Comparison of ENCODE assay signal across 8 mouse cellular contexts in the genomic region with DNA sequence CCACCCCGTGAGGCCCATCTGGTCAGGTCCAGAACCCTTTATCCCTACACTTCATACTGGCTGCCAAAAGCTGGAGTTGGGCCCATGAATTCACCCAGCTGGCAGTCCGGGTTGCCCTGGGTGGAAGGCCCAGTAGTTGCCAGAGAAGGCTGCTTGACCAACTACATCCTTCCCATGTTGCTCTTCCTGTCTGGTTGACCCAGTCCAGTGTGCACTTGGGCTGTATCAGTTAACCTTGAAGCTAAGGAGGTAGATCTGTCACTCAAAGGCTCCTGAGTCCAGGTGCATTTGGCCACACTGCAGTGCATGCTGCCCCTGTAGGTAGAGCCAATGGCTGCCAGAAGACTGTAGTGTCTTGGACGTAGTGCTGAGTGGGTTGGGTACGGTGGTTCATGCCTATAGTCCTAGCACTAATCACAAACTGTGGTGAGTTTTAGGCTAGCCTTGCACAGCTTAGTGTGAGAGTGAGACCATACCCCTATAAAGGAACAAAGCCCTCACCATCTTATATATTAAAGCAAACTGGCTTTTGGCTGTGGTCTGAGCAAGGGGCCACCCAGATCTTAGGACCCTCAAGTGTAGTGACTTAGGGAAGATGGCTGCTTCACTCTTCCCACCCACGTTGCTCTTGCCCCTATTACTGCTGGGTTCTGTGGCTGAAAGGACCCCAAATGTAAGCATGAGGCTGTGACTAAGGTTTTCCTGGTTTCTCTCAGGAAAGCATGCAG. TPM values are rescaled to one million over a fixed set of nuclear protein-coding genes. Genes with fewer than 3 reads are reported as not detected.
DNase-seq lines count a peak whose midpoint lies in the region; ATAC-seq and TF ChIP-seq lines count a peak whose summit lies in the region.

No protein-coding gene starts in this region.

- peak overlapping the region; percentile 99 for H3K4me2 ChIP-seq in heart, embryonic 16.5 days (ENCODE audit: low read depth, low read length)
- peak overlapping the region; percentile 88 for H3K4me2 ChIP-seq in limb, embryonic 11.5 days (ENCODE audit: low read depth, severe bottlenecking)
- peak overlapping the region; percentile 85 for H3K4me2 ChIP-seq in stomach, embryonic 14.5 days (replicated peaks; ENCODE audit: low read depth, low read length)

- no peak for ATAC-seq in megakaryocyte, adult 5-6 weeks (ENCODE audit: poor library complexity, severe bottlenecking)
- no peak for ATAC-seq in heart, embryonic 16.5 days (replicated peaks; ENCODE audit: extremely low read depth, insufficient read depth, low FRiP score)
- no peak for ATAC-seq in limb, embryonic 11.5 days (ENCODE audit: insufficient number of reproducible peaks, low FRiP score, low TSS enrichment, low read depth)
- no peak for ATAC-seq in stomach, embryonic 14.5 days (ENCODE audit: insufficient number of reproducible peaks, insufficient read depth, low FRiP score, low read depth)

- H3K27me3 ChIP-seq in megakaryocyte, embryonic 14.5 days (replicated peaks), result no peaks in the 10 kb centered on the region
- H3K27me3 ChIP-seq in heart, embryonic 16.5 days (ENCODE audit: control insufficient read depth, insufficient read depth, low read length), result no peaks in the 10 kb centered on the region
- H3K27me3 ChIP-seq in limb, embryonic 11.5 days (ENCODE audit: control insufficient read depth, insufficient read depth, low read length), result no peaks in the 10 kb centered on the region
- no peaks in the 10 kb centered on the region for H3K27me3 ChIP-seq in stomach, embryonic 14.5 days (ENCODE audit: control insufficient read depth, insufficient read depth, low read length)

- H3K27ac ChIP-seq in bone marrow, adult 2 months (ENCODE audit: control insufficient read depth, insufficient read depth, low read depth, low read length, poor library complexity), result peak overlapping the region; percentile 95
- H3K27ac ChIP-seq in heart, embryonic 16.5 days (ENCODE audit: low read length), result peak overlapping the region; percentile 99
- peak overlapping the region; percentile 94 for H3K27ac ChIP-seq in limb, embryonic 11.5 days (replicated peaks; ENCODE audit: low read depth, low read length)
- H3K27ac ChIP-seq in stomach, embryonic 14.5 days (ENCODE audit: low read length), result peak overlapping the region; percentile 99

- peak overlapping the region; percentile 97 for H3K4me3 ChIP-seq in megakaryocyte, embryonic 14.5 days (replicated peaks)
- no peak overlapping the region for H3K4me3 ChIP-seq in bone marrow, adult 2 months (replicated peaks; ENCODE audit: control insufficient read depth, low read depth, low read length)
- H3K4me3 ChIP-seq in heart, embryonic 16.5 days (ENCODE audit: low read length), result peak overlapping the region; percentile 85; the same call in 1 of the 2 replicates
- peak overlapping the region; percentile 60; the same call in 1 of the 2 replicates for H3K4me3 ChIP-seq in limb, embryonic 11.5 days (ENCODE audit: low read depth, low read length)
- H3K4me3 ChIP-seq in stomach, embryonic 14.5 days (ENCODE audit: low read depth, low read length), result peak overlapping the region; percentile 93; the same call in 1 of the 2 replicates

- peaks cover 44% of the 10 kb centered on the region for H3K4me1 ChIP-seq in megakaryocyte, embryonic 14.5 days
- H3K4me1 ChIP-seq in bone marrow, adult 2 months (ENCODE audit: control insufficient read depth, insufficient read depth, low read length), result peaks cover 7% of the 10 kb centered on the region; the same call in 1 of the 2 replicates
- peaks cover 27% of the 10 kb centered on the region for H3K4me1 ChIP-seq in heart, embryonic 16.5 days (ENCODE audit: control insufficient read depth, insufficient read depth, low read length)
- peaks cover 17% of the 10 kb centered on the region for H3K4me1 ChIP-seq in limb, embryonic 11.5 days (ENCODE audit: control insufficient read depth, insufficient read depth, low read length)
- H3K4me1 ChIP-seq in stomach, embryonic 14.5 days (ENCODE audit: control insufficient read depth, insufficient read depth, low read length), result peaks cover 10% of the 10 kb centered on the region

- H3K36me3 ChIP-seq in megakaryocyte, embryonic 14.5 days (replicated peaks; ENCODE audit: low read length), result peaks cover 74% of the 10 kb centered on the region
- no peaks in the 10 kb centered on the region; the same call in 1 of the 2 replicates for H3K36me3 ChIP-seq in heart, embryonic 16.5 days (ENCODE audit: control insufficient read depth, insufficient read depth)
- peaks cover 18% of the 10 kb centered on the region for H3K36me3 ChIP-seq in limb, embryonic 11.5 days (ENCODE audit: control insufficient read depth, insufficient read depth, low read length)
- peaks cover 13% of the 10 kb centered on the region; the same call in 1 of the 2 replicates for H3K36me3 ChIP-seq in stomach, embryonic 14.5 days (ENCODE audit: control insufficient read depth, insufficient read depth, low read length)

- WGBS in bone marrow, adult 2 months, result 41% methylated on average over 5 of the region's 5 CpGs
- WGBS in heart, embryonic 16.5 days, result 73% methylated on average over 5 of the region's 5 CpGs
- WGBS in limb, embryonic 11.5 days, result 75% methylated on average over 5 of the region's 5 CpGs
- 67% methylated on average over 5 of the region's 5 CpGs for WGBS in stomach, embryonic 14.5 days

- no peak for DNase-seq in limb, embryonic 11.5 days (ENCODE audit: low spot score)
- no peak for DNase-seq in layer of hippocampus, postnatal 14 days (ENCODE audit: low spot score in 2 of 2)
- no peak for DNase-seq in layer of hippocampus, adult 11-12 months (ENCODE audit: low spot score)

- no peaks in the 10 kb centered on the region for H3K9me3 ChIP-seq in megakaryocyte, embryonic 14.5 days
- H3K9me3 ChIP-seq in heart, embryonic 16.5 days (replicated peaks; ENCODE audit: control insufficient read depth, low read length), result no peaks in the 10 kb centered on the region
- H3K9me3 ChIP-seq in limb, embryonic 11.5 days (ENCODE audit: control insufficient read depth, low read length), result no peaks in the 10 kb centered on the region
- no peaks in the 10 kb centered on the region for H3K9me3 ChIP-seq in stomach, embryonic 14.5 days (ENCODE audit: control insufficient read depth, low read depth, low read length)

- peak overlapping the region; percentile 88 for H3K9ac ChIP-seq in heart, embryonic 16.5 days (ENCODE audit: low read length)
- H3K9ac ChIP-seq in limb, embryonic 11.5 days (ENCODE audit: low read length), result peak overlapping the region; percentile 82
- no peak overlapping the region for H3K9ac ChIP-seq in stomach, embryonic 14.5 days (replicated peaks; ENCODE audit: low read depth, low read length)

- no peak for TF ChIP-seq CTCF in bone marrow, adult 2 months (IDR thresholded peaks at IDR 0.05; ENCODE audit: control insufficient read depth, insufficient read depth, low read length)

- no peak for TF ChIP-seq POLR2A in bone marrow, adult 2 months (IDR thresholded peaks at IDR 0.05; ENCODE audit: borderline replicate concordance, control insufficient read depth, low read depth, low read length)

RNA-seq across cellular contexts. Expression of gene Zfp36l2, which starts 1.5 kb away (rescaled TPM):
- 174 and 534 TPM in 2 replicates for polyA plus RNA-seq in megakaryocyte, embryonic 14.5 days (2012; ENCODE audit: insufficient read depth, low replicate concordance)
- 316 and 357 TPM in 2 replicates for total RNA-seq in megakaryocyte, adult 5-6 weeks (2015)
- 121 and 168 TPM in 2 replicates for total RNA-seq in megakaryocyte, adult 5-6 weeks (2017)
- polyA plus RNA-seq in bone marrow, adult 2 months (2011; ENCODE audit: insufficient read depth, insufficient read length, low replicate concordance, missing spikeins), result 45.8 and 74.0 TPM in 2 replicates
- 5.9 and 7.7 TPM in 2 replicates for polyA plus RNA-seq in heart, embryonic 16.5 days (2015; fragmentation: Nextera tagmentation; extraction: Ambion mirVana)
- 24.7 and 27.2 TPM in 2 replicates for polyA plus RNA-seq in limb, embryonic 11.5 days (2014; fragmentation: Nextera tagmentation; extraction: Ambion mirVana)
- 31.2 and 33.2 TPM in 2 replicates for polyA plus RNA-seq in stomach, embryonic 14.5 days (2014; fragmentation: Nextera tagmentation; extraction: Ambion mirVana)
- total RNA-seq in layer of hippocampus, postnatal 14 days (2021), result 10 to 100 TPM; 22.7 to 29.5 TPM
